Mouse (Mus musculus): ENCODE results near the gene Ltb4r1.

Ltb4r1 gene

DNA sequence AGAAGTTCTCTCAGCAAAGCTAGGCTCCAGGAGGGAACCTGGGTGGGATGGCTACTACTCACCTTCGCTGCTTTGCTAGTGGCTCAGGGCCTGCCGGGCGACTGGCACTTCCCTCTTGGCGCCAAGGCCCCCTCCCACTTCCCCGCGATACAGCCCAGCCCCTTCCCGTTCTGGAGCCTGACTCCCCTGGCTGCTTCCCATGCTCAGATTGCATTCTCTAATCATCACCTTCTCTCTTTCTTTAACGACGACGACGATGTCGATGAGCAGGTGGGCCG, 18.1 kb downstream of the Ltb4r1 start, which contains the start of gene Adcy4:
Gene Adcy4, minus strand, starts transcription at position 138 of the 278 bp plus-strand sequence.
- TF ChIP-seq CTCF (conservative IDR thresholded peaks at IDR 0.05; ENCODE audit: low read length), result no peak
- TF ChIP-seq POU5F1 (IDR thresholded peaks at IDR 0.05; ENCODE audit: borderline replicate concordance, low read length), result no peak
- TF ChIP-seq NANOG (IDR thresholded peaks at IDR 0.05; ENCODE audit: borderline replicate concordance, low read length), result no peak
- peaks cover 20% of the 10 kb centered on the region for H3K36me3 ChIP-seq (ENCODE audit: insufficient read depth, low read length)
- H3K4me3 ChIP-seq (replicated peaks; ENCODE audit: low read length), result peak within 1 kb of the TSS; percentile 66
- H3K4me1 ChIP-seq (replicated peaks; ENCODE audit: low read depth, low read length), result peaks cover 53% of the 10 kb centered on the region
- peaks cover 91% of the 10 kb centered on the region for H3K27me3 ChIP-seq (ENCODE audit: insufficient read depth, low read length)
- H3K9me3 ChIP-seq (ENCODE audit: low read length), result no peaks in the 10 kb centered on the region

- H3K4me1 ChIP-seq (replicated peaks; ENCODE audit: low read depth, low read length), result peaks cover 46% of the 10 kb centered on the region
- H3K4me3 ChIP-seq (replicated peaks; ENCODE audit: low read length), result no peak overlapping the region
- peaks cover 20% of the 10 kb centered on the region for H3K36me3 ChIP-seq (ENCODE audit: insufficient read depth, low read length)
- H3K27me3 ChIP-seq (ENCODE audit: insufficient read depth, low read length), result peaks cover 94% of the 10 kb centered on the region
- H3K9me3 ChIP-seq (ENCODE audit: low read length), result no peaks in the 10 kb centered on the region
- TF ChIP-seq NANOG (IDR thresholded peaks at IDR 0.05; ENCODE audit: borderline replicate concordance, low read length) (no peak), POU5F1 (IDR thresholded peaks at IDR 0.05; ENCODE audit: borderline replicate concordance, low read length) (no peak), CTCF (conservative IDR thresholded peaks at IDR 0.05; ENCODE audit: low read length) (peak; percentile 46)
Measured at GRCm38 (mm10) chr14:55785195-55785594, 19.4 kb downstream of the Ltb4r1 start.

DNA sequence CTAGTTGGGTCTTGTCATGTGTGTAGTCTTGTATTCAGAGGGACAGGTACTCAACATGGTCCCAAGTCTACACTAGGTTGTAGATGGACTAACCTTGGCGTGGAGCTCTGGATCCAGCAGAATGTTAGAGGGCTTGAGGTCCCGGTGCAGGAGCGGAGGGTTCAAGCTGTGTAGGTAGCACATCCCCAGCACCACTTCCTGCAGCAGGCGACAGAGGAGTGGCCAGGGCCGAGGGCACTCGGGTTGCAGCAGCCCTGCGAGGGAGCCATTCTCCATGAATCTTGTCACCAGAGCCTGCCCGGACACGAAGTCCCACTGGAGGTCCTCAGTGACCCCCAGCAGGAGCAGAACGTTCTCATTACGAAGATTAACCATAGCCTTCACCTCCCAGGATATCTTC, 22.0 kb downstream of the Ltb4r1 start:
- Histone ChIP-seq H3K4me1 (replicated peaks; ENCODE audit: low read depth, low read length) (peaks cover 33% of the 10 kb centered on the region), H3K36me3 (ENCODE audit: insufficient read depth, low read length) (peaks cover 20% of the 10 kb centered on the region), H3K9me3 (ENCODE audit: low read length) (no peaks in the 10 kb centered on the region), H3K4me3 (replicated peaks; ENCODE audit: low read length) (peak overlapping the region; percentile 78), H3K27me3 (ENCODE audit: insufficient read depth, low read length) (peaks cover 84% of the 10 kb centered on the region)
- TF ChIP-seq POU5F1 (IDR thresholded peaks at IDR 0.05; ENCODE audit: borderline replicate concordance, low read length), result no peak
- no peak for TF ChIP-seq CTCF (conservative IDR thresholded peaks at IDR 0.05; ENCODE audit: low read length)
- TF ChIP-seq NANOG (IDR thresholded peaks at IDR 0.05; ENCODE audit: borderline replicate concordance, low read length), result no peak

DNA sequence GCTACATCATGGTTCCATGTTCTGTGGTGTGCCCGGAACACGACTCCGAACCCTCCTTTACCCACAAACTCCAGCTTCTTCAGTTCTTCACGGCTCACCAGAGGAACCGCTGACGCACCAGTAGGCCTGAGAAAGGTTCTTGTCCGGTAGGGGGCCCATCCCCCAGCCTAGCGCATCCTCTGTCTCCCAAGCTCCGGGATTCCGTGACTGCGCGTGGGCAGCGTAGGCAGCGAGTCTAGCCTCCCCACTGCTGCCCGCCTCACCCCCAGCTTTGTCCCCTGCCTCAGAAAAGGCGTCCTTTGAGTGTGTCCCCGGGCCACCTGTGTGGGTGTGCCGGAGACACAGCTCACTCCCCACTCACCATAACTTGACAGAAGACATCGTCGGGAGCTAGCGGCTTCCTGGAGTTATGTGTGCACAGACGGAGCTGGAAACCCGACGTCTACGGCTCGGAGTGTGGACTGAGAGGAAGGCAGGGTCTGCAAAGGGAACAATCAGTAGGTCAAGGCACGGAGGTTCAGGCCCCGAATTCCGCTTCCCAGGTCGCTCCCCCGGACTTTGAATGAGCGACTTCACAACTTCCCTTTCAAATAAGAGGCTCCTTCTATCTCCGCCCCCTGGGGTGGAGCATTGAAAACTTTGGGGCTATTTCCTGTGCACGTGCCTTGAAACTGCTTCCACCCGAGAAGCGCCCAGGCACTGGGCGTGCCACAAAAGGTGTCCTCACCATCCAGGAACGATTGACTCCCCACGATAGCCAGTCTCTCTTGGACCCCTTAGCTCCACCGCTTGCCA, 22.7 kb downstream of the Ltb4r1 start, which contains the start of gene Ripk3:
Gene Ripk3, minus strand, starts transcription at position 610 of the 795 bp plus-strand sequence.
- Histone ChIP-seq H3K4me3 (replicated peaks; ENCODE audit: low read length) (peak within 1 kb of the TSS; percentile 78), H3K27me3 (ENCODE audit: insufficient read depth, low read length) (peaks cover 77% of the 10 kb centered on the region), H3K4me1 (replicated peaks; ENCODE audit: low read depth, low read length) (peaks cover 25% of the 10 kb centered on the region), H3K36me3 (ENCODE audit: insufficient read depth, low read length) (peaks cover 20% of the 10 kb centered on the region), H3K9me3 (ENCODE audit: low read length) (no peaks in the 10 kb centered on the region)
- TF ChIP-seq NANOG (IDR thresholded peaks at IDR 0.05; ENCODE audit: borderline replicate concordance, low read length) (0 out of 2 replicates have a peak, but pooled peaks have one; percentile 33), POU5F1 (IDR thresholded peaks at IDR 0.05; ENCODE audit: borderline replicate concordance, low read length) (no peak), CTCF (conservative IDR thresholded peaks at IDR 0.05; ENCODE audit: low read length) (0 out of 2 replicates have a peak, but pooled peaks have one; percentile 14)

- H3K4me1 ChIP-seq (replicated peaks; ENCODE audit: low read depth, low read length), result peaks cover 6% of the 10 kb centered on the region
- H3K4me3 ChIP-seq (replicated peaks; ENCODE audit: low read length), result no peak overlapping the region
- H3K36me3 ChIP-seq (ENCODE audit: insufficient read depth, low read length), result no peaks in the 10 kb centered on the region
- TF ChIP-seq NANOG (IDR thresholded peaks at IDR 0.05; ENCODE audit: borderline replicate concordance, low read length), result no peak
- TF ChIP-seq CTCF (conservative IDR thresholded peaks at IDR 0.05; ENCODE audit: low read length), result no peak
- no peak for TF ChIP-seq POU5F1 (IDR thresholded peaks at IDR 0.05; ENCODE audit: borderline replicate concordance, low read length)
- peaks cover 27% of the 10 kb centered on the region for H3K27me3 ChIP-seq (ENCODE audit: insufficient read depth, low read length)
- H3K9me3 ChIP-seq (ENCODE audit: low read length), result peaks cover 32% of the 10 kb centered on the region
Measured at GRCm38 (mm10) chr14:55793461-55793860, 27.7 kb downstream of the Ltb4r1 start.

DNA sequence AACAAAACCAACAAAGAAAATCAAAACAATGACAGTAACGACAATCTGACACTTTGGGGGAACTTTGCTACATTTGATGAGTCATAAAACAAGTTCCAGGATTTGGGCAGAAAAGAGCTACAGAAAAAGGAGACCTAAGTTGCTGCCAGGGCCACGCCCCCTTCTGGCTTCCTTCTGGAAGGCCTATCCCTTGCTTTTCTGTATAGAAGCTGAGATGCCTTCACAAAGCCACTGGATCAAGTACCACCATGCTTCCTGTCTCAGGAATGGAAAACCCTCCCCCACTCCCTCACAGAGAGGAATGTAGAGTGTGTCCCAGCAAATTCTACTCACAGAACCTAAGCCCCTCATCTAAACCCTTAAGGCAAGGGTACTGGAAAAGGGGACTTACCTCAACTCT, 28.2 kb downstream of the Ltb4r1 start:
- TF ChIP-seq NANOG (IDR thresholded peaks at IDR 0.05; ENCODE audit: borderline replicate concordance, low read length) (no peak), CTCF (conservative IDR thresholded peaks at IDR 0.05; ENCODE audit: low read length) (no peak), POU5F1 (IDR thresholded peaks at IDR 0.05; ENCODE audit: borderline replicate concordance, low read length) (no peak)
- Histone ChIP-seq H3K4me3 (replicated peaks; ENCODE audit: low read length) (no peak overlapping the region), H3K4me1 (replicated peaks; ENCODE audit: low read depth, low read length) (peaks cover 1% of the 10 kb centered on the region), H3K9me3 (ENCODE audit: low read length) (peaks cover 32% of the 10 kb centered on the region), H3K27me3 (ENCODE audit: insufficient read depth, low read length) (peaks cover 22% of the 10 kb centered on the region), H3K36me3 (ENCODE audit: insufficient read depth, low read length) (no peaks in the 10 kb centered on the region)

GRCm38 (mm10) chr14:55795380-55796163, 29.8 kb downstream of the Ltb4r1 start:
- no peak overlapping the region for H3K4me3 ChIP-seq (replicated peaks; ENCODE audit: low read length)
- H3K27me3 ChIP-seq (ENCODE audit: insufficient read depth, low read length), result peaks cover 7% of the 10 kb centered on the region
- TF ChIP-seq CTCF (conservative IDR thresholded peaks at IDR 0.05; ENCODE audit: low read length), result no peak
- TF ChIP-seq NANOG (IDR thresholded peaks at IDR 0.05; ENCODE audit: borderline replicate concordance, low read length), result no peak
- TF ChIP-seq POU5F1 (IDR thresholded peaks at IDR 0.05; ENCODE audit: borderline replicate concordance, low read length), result no peak
- peaks cover 32% of the 10 kb centered on the region for H3K9me3 ChIP-seq (ENCODE audit: low read length)
- H3K4me1 ChIP-seq (replicated peaks; ENCODE audit: low read depth, low read length), result no peaks in the 10 kb centered on the region
- H3K36me3 ChIP-seq (ENCODE audit: insufficient read depth, low read length), result no peaks in the 10 kb centered on the region

- Histone ChIP-seq H3K27me3 (ENCODE audit: insufficient read depth, low read length) (no peaks in the 10 kb centered on the region), H3K4me3 (replicated peaks; ENCODE audit: low read length) (peak overlapping the region; percentile 73), H3K4me1 (replicated peaks; ENCODE audit: low read depth, low read length) (peaks cover 39% of the 10 kb centered on the region), H3K9me3 (ENCODE audit: low read length) (peaks cover 33% of the 10 kb centered on the region), H3K36me3 (ENCODE audit: insufficient read depth, low read length) (no peaks in the 10 kb centered on the region)
- TF ChIP-seq POU5F1 (IDR thresholded peaks at IDR 0.05; ENCODE audit: borderline replicate concordance, low read length), result no peak
Measured at GRCm38 (mm10) chr14:55814885-55815284, 49.1 kb downstream of the Ltb4r1 start.
